Mouse (Mus musculus) hematopoietic stem cell, adult 5-6 weeks (primary cell): ENCODE data around the gene Baz1b. TPM values are rescaled to one million over a fixed set of nuclear protein-coding genes. Genes with fewer than 3 reads are reported as not detected.

Experiments
- ATAC-seq, 2 experiments: fragments of 125-278 bp in 1 of 2; replicated peaks in 1 of 2; 2 replicates each; pipeline ENCODE4 v1.8.0; 2016 to 2017; ENCODE audit warnings: inconsistent platforms in 2 of 2, mild to moderate bottlenecking in 2 of 2, moderate number of reproducible peaks in 2 of 2, low read depth in 1 of 2, moderate TSS enrichment in 1 of 2; ENCODE audit not compliant: low FRiP score in 2 of 2, poor library complexity in 2 of 2, severe bottlenecking in 2 of 2, insufficient read depth in 1 of 2, low TSS enrichment in 1 of 2
- total RNA-seq: library from RNA; stranded (forward); fragments of 172-1452, 232-1000 nt; gene quantifications from 2 replicates; pipeline ENCODE4 v1.2.3, GENCODE M21; 2017

Gene Baz1b
- total RNA-seq, 1 experiment from 2014 or later = 184 TPM

DNA sequence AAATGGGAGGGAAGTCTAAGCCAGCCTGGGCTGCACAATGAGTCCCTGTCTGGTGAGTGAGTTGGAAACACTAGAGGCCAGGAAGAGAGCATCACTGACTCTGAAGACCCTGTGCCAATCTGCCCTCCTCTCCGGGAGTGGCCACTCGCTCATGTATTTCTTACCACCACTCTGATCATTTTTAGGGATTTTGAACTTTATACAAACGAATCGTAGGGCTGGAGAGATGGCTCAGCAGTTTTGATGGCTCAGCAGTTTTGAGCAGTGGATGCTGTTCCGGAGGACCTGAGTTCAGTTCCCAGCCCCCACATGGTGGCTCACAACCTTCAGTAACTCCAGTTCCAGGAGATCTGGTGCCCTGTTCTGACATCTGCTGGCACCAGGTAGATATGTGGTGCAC is 14.1 kb upstream of the Baz1b start:
- no peak for ATAC-seq

- ATAC-seq = no peak
Measured at GRCm38 (mm10) chr5:135175086-135175485, 12.0 kb upstream of the Baz1b start.

DNA sequence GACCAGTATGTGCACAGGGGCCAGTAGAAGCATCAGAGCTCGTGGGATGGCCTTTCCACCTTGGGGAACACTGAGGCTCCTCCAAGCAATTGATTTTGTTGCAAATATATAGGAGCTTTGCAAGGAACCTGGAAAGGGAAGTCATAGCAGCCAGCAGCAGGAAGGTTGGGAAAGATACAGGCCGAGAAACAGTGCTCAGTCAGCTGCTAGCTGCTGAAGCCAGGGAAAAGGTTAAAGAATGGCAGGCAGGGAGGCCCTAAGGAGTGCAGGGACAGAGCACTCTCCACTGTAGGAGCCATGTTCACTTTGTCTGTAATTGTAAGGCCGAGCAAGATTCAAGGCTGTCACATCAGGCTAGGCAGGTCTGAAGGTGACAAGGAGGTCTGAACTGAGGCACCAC is 8.5 kb upstream of the Baz1b start:
- no peak for ATAC-seq

GRCm38 (mm10) chr5:135178996-135179395 is 8.1 kb upstream of the Baz1b start:
- ATAC-seq = no peak

DNA sequence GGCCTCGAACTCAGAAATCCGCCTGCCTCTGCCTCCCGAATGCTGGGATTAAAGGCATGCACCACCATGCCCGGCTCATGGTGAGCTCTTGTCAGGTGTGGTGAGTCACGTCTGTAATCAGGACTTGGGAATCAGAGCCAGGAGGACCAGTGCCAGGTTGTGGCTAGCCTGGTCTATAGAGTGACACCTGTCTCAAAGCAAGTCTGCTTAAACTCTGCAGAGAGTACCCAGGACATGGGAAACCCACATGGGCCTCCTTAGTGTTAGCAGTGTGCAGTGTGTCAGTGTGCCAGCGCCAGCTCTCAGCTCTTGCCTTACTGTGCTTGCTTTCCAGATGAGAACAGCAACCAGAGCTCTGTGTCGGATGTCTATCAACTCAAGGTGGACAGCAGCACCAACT is 7.4 kb upstream of the Baz1b start:
- no peak for ATAC-seq

DNA sequence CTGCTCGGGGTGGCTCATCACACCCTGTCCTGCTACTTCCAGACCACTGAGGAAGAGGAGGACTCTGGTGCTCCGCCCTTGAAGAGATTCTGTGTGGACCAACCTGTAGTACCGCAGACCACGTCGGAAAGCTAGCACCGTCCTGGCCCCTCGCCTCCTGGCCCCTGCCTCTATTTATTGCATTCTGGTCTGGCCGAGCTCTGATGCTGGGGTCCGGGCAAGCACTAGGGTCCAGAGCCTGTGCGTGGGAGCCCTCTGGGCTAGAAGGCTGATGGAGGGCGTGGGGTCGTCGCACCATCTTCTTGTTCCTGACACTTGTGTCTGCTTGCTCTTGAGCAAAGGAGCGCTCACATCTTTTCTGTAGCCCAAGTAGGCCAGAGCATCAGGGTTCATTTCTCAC is 6.3 kb upstream of the Baz1b start:
- ATAC-seq = no peak

- ATAC-seq = no peak
Measured at GRCm38 (mm10) chr5:135181776-135182175, 5.3 kb upstream of the Baz1b start.

DNA sequence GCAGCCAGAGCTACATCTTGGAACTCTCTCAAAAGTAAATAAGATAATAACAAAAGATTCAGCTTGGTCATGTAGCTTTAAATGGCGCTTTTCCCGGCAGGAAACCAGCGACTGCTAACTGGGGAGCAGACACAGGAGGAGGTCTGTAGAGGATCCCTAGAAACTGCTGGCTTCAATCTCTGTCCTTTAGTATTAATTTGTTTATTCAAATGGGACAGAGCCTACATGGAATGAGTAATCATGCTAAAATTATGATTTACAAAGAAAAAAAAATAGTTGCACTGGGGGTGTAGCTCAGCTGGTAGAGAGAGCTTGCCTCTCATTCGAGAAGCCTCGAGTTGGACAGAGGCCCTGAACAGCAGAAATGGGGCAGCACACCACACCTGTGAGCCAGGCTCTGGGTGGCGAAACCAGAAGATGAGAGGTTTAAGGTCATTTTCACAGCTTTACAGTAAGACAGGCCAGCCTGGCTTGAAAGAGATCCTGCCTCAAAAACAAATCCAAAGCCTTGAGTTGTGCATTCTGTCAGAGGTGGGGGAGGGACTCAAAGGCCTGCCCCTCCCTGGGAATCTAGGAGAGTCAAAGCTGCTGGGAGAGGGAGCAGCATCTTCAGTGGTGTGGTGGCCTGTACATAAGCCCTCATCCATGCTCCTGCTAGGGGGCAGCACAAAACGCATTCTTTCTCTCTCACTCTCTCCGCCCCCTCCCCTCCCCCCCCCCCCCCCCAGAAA is 3.8 kb upstream of the Baz1b start:
- no peak for ATAC-seq

- no peak for ATAC-seq
Measured at GRCm38 (mm10) chr5:135185016-135185415, 2.0 kb upstream of the Baz1b start.

GRCm38 (mm10) chr5:135185596-135185995 is 1.5 kb upstream of the Baz1b start:
- no peak for ATAC-seq

DNA sequence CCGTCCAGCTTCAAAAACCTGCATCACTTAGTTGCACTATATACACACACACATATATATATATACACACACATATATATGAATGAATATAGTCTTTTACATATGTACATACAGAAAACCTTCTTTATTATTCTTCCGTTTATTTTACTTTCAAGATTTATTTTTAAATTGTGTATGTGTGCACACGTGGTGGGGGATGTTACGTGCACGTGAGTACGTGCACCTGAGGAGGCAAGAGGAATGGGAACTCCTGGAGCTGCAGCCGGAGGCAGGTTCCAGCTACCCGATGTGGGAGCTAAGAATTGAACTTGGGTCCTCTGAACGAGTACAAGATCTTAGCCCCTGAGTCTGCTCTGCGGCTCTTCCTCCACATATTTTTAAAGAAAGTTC is 838 bp upstream of the Baz1b start:
- no peak for ATAC-seq

DNA sequence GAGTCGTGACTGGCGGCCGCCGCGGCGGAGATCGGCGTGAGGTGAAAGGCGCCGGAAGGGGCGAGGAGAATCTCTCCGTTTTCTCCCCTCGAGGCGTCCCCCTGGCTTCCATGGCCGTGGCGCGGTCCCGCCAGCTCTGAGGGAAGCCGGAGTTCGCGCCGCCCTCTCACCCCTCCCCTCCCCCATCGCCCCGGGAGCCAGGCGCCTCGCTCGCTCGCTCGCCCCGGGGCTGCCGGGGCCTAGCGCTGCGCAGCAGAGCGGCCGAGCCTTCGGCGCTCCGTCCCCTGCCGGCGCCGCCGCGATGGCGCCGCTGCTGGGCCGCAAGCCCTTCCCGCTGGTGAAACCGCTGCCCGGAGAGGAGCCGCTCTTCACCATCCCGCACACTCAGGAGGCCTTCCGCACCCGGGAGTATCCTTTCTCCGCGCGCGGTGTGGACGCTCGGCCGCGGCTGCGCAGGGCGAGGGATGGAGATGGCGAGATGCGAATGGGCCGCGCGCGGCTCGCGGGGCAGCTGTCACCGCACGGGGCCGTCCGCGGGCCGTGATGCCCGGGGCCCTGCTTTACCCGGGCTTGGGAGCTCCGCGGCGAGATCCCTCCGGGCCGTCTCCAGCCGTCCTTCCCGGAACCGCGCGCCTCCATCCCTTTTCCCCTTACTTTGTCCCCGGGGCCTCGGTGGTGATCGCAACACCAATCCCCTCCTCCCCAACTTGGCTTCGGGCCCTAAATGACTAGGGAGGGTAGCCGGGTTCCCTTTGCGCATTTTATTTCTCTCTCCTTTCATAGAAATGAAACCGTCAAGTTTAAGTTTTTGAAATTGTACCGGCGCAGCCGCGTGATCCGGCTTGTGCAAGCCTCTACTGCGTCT is 517 bp downstream of the Baz1b start:
- no peak; a peak in 1 of 4 replicates for ATAC-seq

DNA sequence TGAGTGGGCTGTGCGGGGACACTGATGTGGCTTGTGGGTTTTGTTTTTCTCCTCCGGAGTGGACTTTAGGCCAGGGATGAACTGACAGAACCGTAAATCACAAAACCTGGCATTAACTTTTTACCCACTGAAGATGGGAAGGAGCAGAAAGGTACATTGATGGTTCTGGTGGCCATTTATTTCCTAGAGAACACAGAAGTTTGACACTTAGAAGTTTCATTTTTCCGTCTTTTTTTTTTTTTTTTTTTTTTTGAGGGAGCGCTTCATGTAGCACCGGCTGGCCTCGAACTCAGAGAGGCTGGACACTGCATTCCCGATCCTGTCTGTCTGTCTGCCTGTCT is 1.1 kb downstream of the Baz1b start:
- ATAC-seq = no peak

- ATAC-seq = no peak
Measured at GRCm38 (mm10) chr5:135189281-135190022, 2.4 kb downstream of the Baz1b start.

DNA sequence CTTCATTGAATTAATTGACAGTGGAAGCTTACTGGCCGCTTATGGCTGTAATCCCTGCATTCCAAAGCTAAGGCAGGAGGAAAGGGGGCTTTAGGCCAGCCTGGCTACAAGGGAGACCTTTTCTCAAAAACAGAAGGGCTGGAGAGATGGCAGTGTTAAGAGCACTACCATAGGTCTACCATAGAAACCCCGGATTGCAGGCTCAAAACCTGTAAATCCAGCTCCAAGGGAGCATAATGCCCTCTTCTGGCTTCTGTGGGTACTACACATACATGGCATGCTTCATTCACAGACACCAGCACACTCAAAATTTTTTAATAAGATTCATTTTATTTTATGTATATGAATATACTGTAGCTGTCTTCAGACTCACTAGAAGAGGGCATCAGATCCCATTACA is 4.6 kb downstream of the Baz1b start:
- ATAC-seq = no peak

- no peak for ATAC-seq
Measured at GRCm38 (mm10) chr5:135192431-135192830, 5.4 kb downstream of the Baz1b start.

- peak; percentile 48 to 85 for ATAC-seq
Measured at GRCm38 (mm10) chr5:135196367-135196766, 9.3 kb downstream of the Baz1b start.

DNA sequence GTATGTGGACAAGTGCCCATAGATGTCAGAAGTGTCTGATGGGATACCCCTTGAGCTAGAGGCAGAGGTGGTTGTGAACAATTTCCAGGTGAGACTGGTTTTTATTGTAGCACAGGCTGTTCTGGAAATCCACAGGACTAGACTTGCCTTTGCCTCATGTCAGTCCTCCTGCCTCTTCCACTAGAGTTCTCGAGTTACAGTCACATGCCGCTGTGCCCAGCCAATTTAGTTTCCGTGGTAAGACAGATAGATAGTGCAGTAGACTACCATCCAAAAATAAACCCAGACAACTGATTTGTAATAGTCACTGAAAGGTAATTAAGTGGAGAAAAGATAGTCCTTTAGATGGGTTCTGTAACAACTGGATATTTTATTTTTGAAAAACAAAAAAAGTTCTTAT is 15.7 kb downstream of the Baz1b start:
- no peak for ATAC-seq
